Mouse (Mus musculus) embryonic fibroblast, embryonic 13.5 days (primary cell): ENCODE data around the gene Pphln1. TPM values are rescaled to one million over a fixed set of nuclear protein-coding genes. Genes with fewer than 3 reads are reported as not detected.
A peak's percentile ranks its signal among the peaks of the same experiment; 100 is the strongest.

ENCODE experiments used
- H3K27ac ChIP-seq: 2 replicates; pipeline ENCODE4 v1.5.1; 2012; ENCODE audit warnings: low read length, control low read depth, inconsistent platforms; ENCODE audit not compliant: insufficient read depth
- H3K4me1 ChIP-seq: 2 replicates; pipeline ENCODE4 v1.6.1; 2011; ENCODE audit warnings: low read length; ENCODE audit not compliant: control insufficient read depth, insufficient read depth
- H3K4me3 ChIP-seq: 2 replicates; pipeline ENCODE4 v1.5.1; 2011; ENCODE audit warnings: mild to moderate bottlenecking, control low read depth, low read length; ENCODE audit not compliant: insufficient read depth
- CTCF ChIP-seq: IDR thresholded peaks from 2 replicates; pipeline ENCODE4 v1.5.1; 2011; ENCODE audit warnings: mild to moderate bottlenecking, control low read depth, low read length, moderate library complexity, borderline replicate concordance; ENCODE audit not compliant: insufficient read depth
- POLR2A ChIP-seq: IDR thresholded peaks from 2 replicates; pipeline ENCODE4 v1.6.1; 2011; ENCODE audit warnings: low read depth, mild to moderate bottlenecking, control low read depth, low read length, moderate library complexity
- polyA plus RNA-seq: library from polyadenylated mRNA; stranded (reverse); fragments of >200 nt; gene quantifications from 2 replicates; pipeline ENCODE4 v1.2.4, GENCODE M21; 2011; ENCODE audit warnings: low read depth; ENCODE audit not compliant: missing spikeins, insufficient read length

Gene Pphln1
- polyA plus RNA-seq, 1 experiment = 51.5 TPM

GRCm38 (mm10) chr15:93517022-93517565, 118.9 kb downstream of the Pphln1 start:
- H3K4me1 ChIP-seq = peaks cover 12% of the 10 kb centered on the region
- TF ChIP-seq POLR2A (no peak), CTCF (no peak)
- no peak overlapping the region for H3K27ac ChIP-seq

DNA sequence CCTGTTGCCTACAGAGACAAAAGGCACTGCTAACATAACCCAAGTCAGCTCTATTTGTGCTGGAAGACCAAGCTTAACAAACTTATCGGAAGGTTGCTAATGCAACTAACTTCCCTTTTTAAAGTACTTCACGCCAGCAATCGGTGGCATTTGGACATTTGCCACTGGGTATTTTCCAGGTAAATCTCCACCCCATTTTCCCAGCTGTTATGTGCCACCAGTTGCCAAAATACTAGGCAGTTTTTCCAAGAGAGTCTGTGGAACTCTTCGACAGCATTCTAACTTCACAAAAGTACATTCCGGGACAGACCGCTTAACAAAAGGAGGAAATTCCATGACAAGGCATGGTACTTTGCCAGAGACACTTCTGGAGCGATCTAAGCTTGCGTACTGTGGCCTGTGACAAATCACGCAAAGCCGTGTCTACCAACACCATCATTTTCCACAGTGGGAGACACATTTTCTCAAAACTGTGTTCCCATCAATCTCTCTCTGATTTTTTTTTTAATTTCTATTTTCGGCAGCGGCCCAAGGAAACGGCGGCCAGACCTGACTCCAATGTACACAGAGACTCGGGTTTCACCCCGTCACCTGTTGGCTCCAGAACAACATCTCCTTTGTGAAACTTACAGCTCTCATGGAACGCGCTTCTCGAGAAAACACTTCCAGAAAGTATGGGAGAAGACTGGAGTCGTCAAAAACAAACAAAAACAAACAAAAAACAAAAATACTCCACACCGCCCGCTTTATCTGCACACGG, 120.2 kb downstream of the Pphln1 start:
- peak overlapping the region; percentile 72 for H3K27ac ChIP-seq
- H3K4me3 ChIP-seq = peak overlapping the region; percentile 72
- peaks cover 12% of the 10 kb centered on the region for H3K4me1 ChIP-seq
- TF ChIP-seq POLR2A (no peak), CTCF (no peak)

More at GRCm38 (mm10) chr15:93517022-93517565, 118.9 kb downstream of the Pphln1 start:
- H3K4me3 ChIP-seq = no peak overlapping the region

DNA sequence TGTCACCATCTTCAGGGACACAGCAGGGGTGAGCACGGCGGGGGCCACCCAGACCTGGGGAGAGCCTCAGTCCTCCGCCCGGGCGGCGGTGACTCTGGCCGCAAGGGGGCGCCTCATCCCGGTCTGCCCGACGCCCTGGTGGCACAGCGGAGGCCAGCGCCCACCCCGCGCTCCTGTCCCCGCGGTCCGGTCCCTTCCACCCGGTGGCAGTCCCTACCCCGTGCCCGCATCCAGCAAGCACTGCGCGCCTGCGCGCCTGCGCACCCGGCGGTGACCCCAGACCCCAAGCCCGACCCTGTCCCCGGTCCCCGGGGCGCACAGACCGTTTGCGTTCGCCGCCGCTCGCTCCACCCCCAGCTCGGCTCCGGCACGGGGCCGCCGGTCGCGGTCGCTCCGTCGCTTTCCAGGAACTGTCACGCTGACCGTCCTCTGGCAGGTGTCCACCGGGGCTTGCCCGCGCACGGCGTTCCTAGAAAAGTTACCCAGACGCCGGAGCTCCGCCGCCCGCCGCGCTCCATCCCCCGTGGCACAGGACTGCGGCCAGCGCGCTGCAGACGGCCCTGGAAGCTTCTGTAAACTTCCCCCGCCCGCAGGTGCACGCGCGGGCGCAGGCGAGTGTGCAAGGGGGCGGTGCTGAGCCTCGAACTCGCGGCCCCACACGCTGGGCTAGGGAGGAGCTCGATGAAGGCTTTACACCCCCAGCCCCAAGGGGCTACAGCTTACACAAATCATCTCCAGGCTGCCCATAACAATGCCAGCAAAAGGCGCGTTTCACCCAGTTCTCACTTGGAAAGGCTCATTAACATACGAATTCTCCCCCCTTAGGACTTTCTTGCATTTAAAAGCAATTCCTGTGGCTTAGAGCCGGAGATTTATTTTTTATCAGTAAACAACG, 121.0 kb downstream of the Pphln1 start:
- peaks cover 9% of the 10 kb centered on the region for H3K4me1 ChIP-seq
- peak; percentile 42; the same call in 1 of the 2 replicates for TF ChIP-seq CTCF
- no peak for TF ChIP-seq POLR2A

GRCm38 (mm10) chr15:93519836-93520826, 122.0 kb downstream of the Pphln1 start:
- Histone ChIP-seq H3K27ac (peak overlapping the region; percentile 68), H3K4me3 (peak overlapping the region; percentile 72), H3K4me1 (peaks cover 9% of the 10 kb centered on the region)
- no peak for TF ChIP-seq POLR2A
- TF ChIP-seq CTCF = no peak

More for the DNA sequence above, 121.0 kb downstream of the Pphln1 start:
- peak overlapping the region; percentile 72 for H3K27ac ChIP-seq
- H3K4me3 ChIP-seq = peak overlapping the region; percentile 72

- peaks cover 9% of the 10 kb centered on the region for H3K4me1 ChIP-seq
These were observed 123.1 kb downstream of the Pphln1 start for GRCm38 (mm10) chr15:93521088-93521786.

GRCm38 (mm10) chr15:93521787-93522180, 123.6 kb downstream of the Pphln1 start:
- Histone ChIP-seq H3K27ac (no peak overlapping the region), H3K4me1 (peaks cover 9% of the 10 kb centered on the region), H3K4me3 (no peak overlapping the region)
- TF ChIP-seq POLR2A (no peak), CTCF (no peak)

More at GRCm38 (mm10) chr15:93521088-93521786, 123.1 kb downstream of the Pphln1 start:
- no peak overlapping the region for H3K4me3 ChIP-seq
- H3K27ac ChIP-seq = no peak overlapping the region
- TF ChIP-seq CTCF = no peak
- TF ChIP-seq POLR2A = no peak

GRCm38 (mm10) chr15:93525305-93525917, 127.3 kb downstream of the Pphln1 start:
- no peak for TF ChIP-seq POLR2A
- TF ChIP-seq CTCF = no peak
- Histone ChIP-seq H3K27ac (no peak overlapping the region), H3K4me1 (peaks cover 8% of the 10 kb centered on the region; the same call in 1 of the 2 replicates), H3K4me3 (no peak overlapping the region)

DNA sequence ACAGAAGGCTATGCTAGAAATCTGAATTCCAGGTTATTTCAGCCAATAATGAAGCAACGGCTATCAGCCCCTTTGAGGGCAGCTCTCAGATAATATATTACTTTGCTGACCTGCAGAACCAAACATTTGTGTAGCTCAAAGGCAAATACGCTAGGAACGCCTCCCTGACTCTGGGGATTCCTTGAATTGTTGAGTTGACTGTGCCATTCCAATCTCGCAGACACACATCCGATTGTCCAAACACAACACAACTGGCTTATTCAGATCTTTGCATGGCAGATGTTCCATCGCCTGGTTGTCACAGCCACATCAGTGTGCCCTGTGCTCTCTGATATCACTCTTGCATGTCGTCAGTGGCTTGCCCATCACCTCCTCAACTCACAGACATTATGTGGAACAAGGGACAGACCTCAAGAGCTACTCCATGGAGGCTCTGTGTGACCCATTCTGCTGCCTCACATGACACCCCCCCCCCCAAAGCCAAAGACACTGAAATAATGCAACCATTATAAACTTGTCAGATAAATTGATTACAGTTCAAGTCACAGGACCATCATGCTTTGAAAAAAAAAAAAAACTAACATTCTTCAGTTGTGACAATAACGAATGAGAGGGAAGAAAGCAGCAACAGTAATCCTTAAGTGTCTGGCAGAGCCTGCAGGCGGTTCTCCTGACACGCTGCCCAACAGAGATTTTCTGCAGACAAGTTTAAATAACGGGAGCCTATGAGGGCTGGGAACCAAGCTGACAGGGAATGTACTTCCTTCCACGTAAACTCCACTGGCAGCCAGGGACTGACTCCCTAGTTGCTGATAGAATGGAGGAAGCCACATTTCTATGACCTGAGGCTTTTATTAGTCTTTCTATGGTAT, 131.9 kb downstream of the Pphln1 start:
- TF ChIP-seq POLR2A (no peak), CTCF (no peak)
- Histone ChIP-seq H3K4me1 (peaks cover 7% of the 10 kb centered on the region; the same call in 1 of the 2 replicates), H3K27ac (no peak overlapping the region), H3K4me3 (no peak overlapping the region)
